Mouse (Mus musculus): ENCODE measurements around the gene Cbr1. TPM values are rescaled to one million over a fixed set of nuclear protein-coding genes. Genes with fewer than 3 reads are reported as not detected.
A peak's percentile ranks its signal among the peaks of the same experiment; 100 is the strongest.

Gene Cbr1
- total and polyA plus RNA-seq, 2 experiments from 2014 or later = 55.5 to 56.1 TPM

GRCm38 (mm10) chr16:93575574-93575973 lies 30.1 kb upstream of the Cbr1 start:
- Histone ChIP-seq H3K27me3 (ENCODE audit: control insufficient read depth, insufficient read depth, low read length) (no peaks in the 10 kb centered on the region), H3K9me3 (replicated peaks; ENCODE audit: control insufficient read depth, low read length) (no peaks in the 10 kb centered on the region), H3K4me1 (ENCODE audit: control insufficient read depth, insufficient read depth) (no peaks in the 10 kb centered on the region), H3K9ac (replicated peaks; ENCODE audit: low read depth, low read length) (no peak overlapping the region), H3K4me3 (ENCODE audit: low read depth, low read length) (no peak overlapping the region), H3K27ac (ENCODE audit: low read depth) (no peak overlapping the region), H3K36me3 (replicated peaks; ENCODE audit: control insufficient read depth, insufficient read depth, low read length) (no peaks in the 10 kb centered on the region), H3K4me2 (ENCODE audit: low read depth, low read length) (no peak overlapping the region)
- 80% methylated on average over 5 of the region's 5 CpGs for WGBS
- DNase-seq (ENCODE audit: low spot score) (no peak), ATAC-seq (ENCODE audit: insufficient read depth, low read depth) (no peak)
- TF ChIP-seq CTCF (IDR thresholded peaks at IDR 0.05; ENCODE audit: low read depth) (no peak), EP300 (IDR thresholded peaks at IDR 0.05; ENCODE audit: low read depth) (no peak)

- TF ChIP-seq EP300 (IDR thresholded peaks at IDR 0.05; ENCODE audit: low read depth) = no peak
- peak; percentile 94 for TF ChIP-seq CTCF (IDR thresholded peaks at IDR 0.05; ENCODE audit: low read depth)
- WGBS = 39% methylated on average over 14 of the region's 14 CpGs
- H3K36me3 ChIP-seq (replicated peaks; ENCODE audit: control insufficient read depth, insufficient read depth, low read length) = no peaks in the 10 kb centered on the region
- peak; percentile 53; the same call in 1 of the 2 replicates for ATAC-seq (ENCODE audit: insufficient read depth, low read depth)
- no peak overlapping the region for H3K4me3 ChIP-seq (ENCODE audit: low read depth, low read length)
- no peak overlapping the region for H3K4me2 ChIP-seq (ENCODE audit: low read depth, low read length)
- H3K27ac ChIP-seq (ENCODE audit: low read depth) = no peak overlapping the region
- H3K9ac ChIP-seq (replicated peaks; ENCODE audit: low read depth, low read length) = no peak overlapping the region
- peak; percentile 69 for DNase-seq (ENCODE audit: low spot score)
- no peaks in the 10 kb centered on the region for H3K4me1 ChIP-seq (ENCODE audit: control insufficient read depth, insufficient read depth)
- no peaks in the 10 kb centered on the region for H3K9me3 ChIP-seq (replicated peaks; ENCODE audit: control insufficient read depth, low read length)
- no peaks in the 10 kb centered on the region for H3K27me3 ChIP-seq (ENCODE audit: control insufficient read depth, insufficient read depth, low read length)
Observed at GRCm38 (mm10) chr16:93576412-93577082, 29.1 kb upstream of the Cbr1 start.

- 73% methylated on average over 8 of the region's 8 CpGs for WGBS
- Histone ChIP-seq H3K9me3 (replicated peaks; ENCODE audit: control insufficient read depth, low read length) (no peaks in the 10 kb centered on the region), H3K36me3 (replicated peaks; ENCODE audit: control insufficient read depth, insufficient read depth, low read length) (no peaks in the 10 kb centered on the region), H3K27me3 (ENCODE audit: control insufficient read depth, insufficient read depth, low read length) (no peaks in the 10 kb centered on the region), H3K4me3 (ENCODE audit: low read depth, low read length) (no peak overlapping the region), H3K4me2 (ENCODE audit: low read depth, low read length) (no peak overlapping the region), H3K4me1 (ENCODE audit: control insufficient read depth, insufficient read depth) (no peaks in the 10 kb centered on the region), H3K9ac (replicated peaks; ENCODE audit: low read depth, low read length) (no peak overlapping the region), H3K27ac (ENCODE audit: low read depth) (no peak overlapping the region)
- DNase-seq (ENCODE audit: low spot score) = no peak
- no peak for TF ChIP-seq CTCF (IDR thresholded peaks at IDR 0.05; ENCODE audit: low read depth)
- TF ChIP-seq EP300 (IDR thresholded peaks at IDR 0.05; ENCODE audit: low read depth) = no peak
- no peak for ATAC-seq (ENCODE audit: insufficient read depth, low read depth)
Observed at GRCm38 (mm10) chr16:93578346-93579005, 27.2 kb upstream of the Cbr1 start.

- Histone ChIP-seq H3K36me3 (replicated peaks; ENCODE audit: control insufficient read depth, insufficient read depth, low read length) (0 out of 2 replicates have a peak, but pooled peaks cover 7% of the 10 kb centered on the region), H3K27me3 (ENCODE audit: control insufficient read depth, insufficient read depth, low read length) (no peaks in the 10 kb centered on the region), H3K9ac (replicated peaks; ENCODE audit: low read depth, low read length) (no peak overlapping the region), H3K27ac (ENCODE audit: low read depth) (no peak overlapping the region), H3K4me2 (ENCODE audit: low read depth, low read length) (no peak overlapping the region), H3K9me3 (replicated peaks; ENCODE audit: control insufficient read depth, low read length) (no peaks in the 10 kb centered on the region), H3K4me3 (ENCODE audit: low read depth, low read length) (no peak overlapping the region), H3K4me1 (ENCODE audit: control insufficient read depth, insufficient read depth) (no peaks in the 10 kb centered on the region)
- TF ChIP-seq CTCF (IDR thresholded peaks at IDR 0.05; ENCODE audit: low read depth) (no peak), EP300 (IDR thresholded peaks at IDR 0.05; ENCODE audit: low read depth) (no peak)
- DNase-seq (ENCODE audit: low spot score) (no peak), ATAC-seq (ENCODE audit: insufficient read depth, low read depth) (peak; percentile 33; the same call in 1 of the 2 replicates)
- 27% methylated on average over 6 of the region's 6 CpGs for WGBS
Observed at GRCm38 (mm10) chr16:93581125-93581524, 24.5 kb upstream of the Cbr1 start.

GRCm38 (mm10) chr16:93584976-93585702 lies 20.5 kb upstream of the Cbr1 start:
- peak overlapping the region; percentile 33; the same call in 1 of the 2 replicates for H3K4me2 ChIP-seq (ENCODE audit: low read depth, low read length)
- H3K9ac ChIP-seq (replicated peaks; ENCODE audit: low read depth, low read length) = no peak overlapping the region
- no peaks in the 10 kb centered on the region for H3K4me1 ChIP-seq (ENCODE audit: control insufficient read depth, insufficient read depth)
- DNase-seq (ENCODE audit: low spot score) = no peak
- no peaks in the 10 kb centered on the region for H3K9me3 ChIP-seq (replicated peaks; ENCODE audit: control insufficient read depth, low read length)
- H3K27ac ChIP-seq (ENCODE audit: low read depth) = no peak overlapping the region; the same call in 1 of the 2 replicates
- H3K4me3 ChIP-seq (ENCODE audit: low read depth, low read length) = no peak overlapping the region; the same call in 1 of the 2 replicates
- H3K36me3 ChIP-seq (replicated peaks; ENCODE audit: control insufficient read depth, insufficient read depth, low read length) = peaks cover 12% of the 10 kb centered on the region
- no peak for ATAC-seq (ENCODE audit: insufficient read depth, low read depth)
- TF ChIP-seq EP300 (IDR thresholded peaks at IDR 0.05; ENCODE audit: low read depth) (no peak), CTCF (IDR thresholded peaks at IDR 0.05; ENCODE audit: low read depth) (no peak)
- WGBS = 73% methylated on average over 24 of the region's 24 CpGs
- no peaks in the 10 kb centered on the region for H3K27me3 ChIP-seq (ENCODE audit: control insufficient read depth, insufficient read depth, low read length)
